Mouse (Mus musculus) hindbrain, embryonic 10.5 days (tissue): Measurements from ENCODE around the gene Eme1. TPM values are rescaled to one million over a fixed set of nuclear protein-coding genes. Genes with fewer than 3 reads are reported as not detected.

Experiments
- DNase-seq: peaks from one replicate; pipeline ENCODE4 v3.0.0-alpha.2; 2017; ENCODE audit warnings: low spot score
- H3K27ac ChIP-seq: fragments of 300-500 bp; sonication (generic); 2 replicates; pipeline ENCODE4 v1.5.1; 2016; ENCODE audit warnings: mild to moderate bottlenecking, moderate library complexity
- H3K27me3 ChIP-seq: fragments of 300-500 bp; sonication (generic); 2 replicates; pipeline ENCODE4 v1.6.1; 2016; ENCODE audit warnings: mild to moderate bottlenecking; ENCODE audit not compliant: poor library complexity, insufficient read depth, severe bottlenecking
- H3K36me3 ChIP-seq: fragments of 300-500 bp; sonication (generic); 2 replicates; pipeline ENCODE4 v1.6.1; 2016; ENCODE audit warnings: mild to moderate bottlenecking, moderate library complexity
- H3K4me1 ChIP-seq: fragments of 300-500 bp; sonication (generic); replicated peaks from 2 replicates; pipeline ENCODE4 v1.6.1; 2016; ENCODE audit warnings: mild to moderate bottlenecking
- H3K4me3 ChIP-seq: fragments of 300-500 bp; sonication (generic); 2 replicates; pipeline ENCODE4 v1.5.1; 2016; ENCODE audit warnings: mild to moderate bottlenecking, moderate library complexity
- H3K9me3 ChIP-seq: fragments of 300-500 bp; sonication (generic); 2 replicates; pipeline ENCODE4 v1.6.1; 2016; ENCODE audit warnings: mild to moderate bottlenecking, moderate library complexity
- WGBS: fragments of 180-500 bp; shearing (Covaris S2); methylation state at CpG from one replicate; pipeline ENCODE4 v1.1.7; 2016; 5-methylcytosine and 5-hydroxymethylcytosine counted together
- polyA plus RNA-seq: library from polyadenylated mRNA; unstranded; fragments of >200 nt; fragmentation: Nextera tagmentation; extraction: Ambion mirVana; gene quantifications from 2 replicates; pipeline ENCODE4 v1.2.1, GENCODE M21; 2016

The Eme1 gene
- polyA plus RNA-seq, 1 experiment from 2014 or later: 42.3 TPM

DNA sequence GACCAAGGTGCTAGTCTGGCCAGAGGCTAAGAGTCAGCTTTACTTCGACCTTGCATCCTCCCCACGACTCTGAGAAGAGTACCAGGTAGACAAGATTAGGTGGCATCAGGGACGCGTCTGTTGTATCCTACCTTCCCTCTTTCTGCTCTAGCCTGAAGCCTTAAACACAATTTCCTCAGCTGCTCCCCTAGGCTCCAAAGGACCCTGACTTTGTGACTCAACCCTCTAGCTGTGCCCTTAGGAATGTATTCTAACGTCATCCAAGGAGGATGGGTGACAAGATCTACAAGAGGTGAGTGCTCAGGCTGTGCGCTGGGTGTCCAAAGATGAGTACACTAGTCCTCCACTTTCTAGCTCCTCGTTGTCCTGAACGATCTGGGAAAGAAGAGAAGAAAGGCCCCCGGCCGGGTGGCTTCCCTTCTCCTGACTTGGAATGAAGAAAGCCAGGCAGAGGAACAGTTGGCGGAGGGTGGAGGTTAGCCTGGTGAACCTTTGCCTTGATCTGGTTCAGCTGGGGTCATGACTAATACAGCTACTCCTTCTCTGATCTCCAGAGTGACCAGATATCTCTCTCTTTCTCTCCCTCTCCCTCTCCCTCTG lies 51.3 kb downstream of the Eme1 start:
- Histone ChIP-seq H3K27ac (peak overlapping the region; percentile 81), H3K4me1 (peaks cover 26% of the 10 kb centered on the region), H3K36me3 (0 out of 2 replicates have a peak, but pooled peaks cover under 1% of the 10 kb centered on the region), H3K27me3 (peaks cover 19% of the 10 kb centered on the region; the same call in 1 of the 2 replicates), H3K4me3 (peak overlapping the region; percentile 56), H3K9me3 (no peaks in the 10 kb centered on the region)
- DNase-seq: no peak
- 64% methylated on average over 11 of the region's 11 CpGs for WGBS

DNA sequence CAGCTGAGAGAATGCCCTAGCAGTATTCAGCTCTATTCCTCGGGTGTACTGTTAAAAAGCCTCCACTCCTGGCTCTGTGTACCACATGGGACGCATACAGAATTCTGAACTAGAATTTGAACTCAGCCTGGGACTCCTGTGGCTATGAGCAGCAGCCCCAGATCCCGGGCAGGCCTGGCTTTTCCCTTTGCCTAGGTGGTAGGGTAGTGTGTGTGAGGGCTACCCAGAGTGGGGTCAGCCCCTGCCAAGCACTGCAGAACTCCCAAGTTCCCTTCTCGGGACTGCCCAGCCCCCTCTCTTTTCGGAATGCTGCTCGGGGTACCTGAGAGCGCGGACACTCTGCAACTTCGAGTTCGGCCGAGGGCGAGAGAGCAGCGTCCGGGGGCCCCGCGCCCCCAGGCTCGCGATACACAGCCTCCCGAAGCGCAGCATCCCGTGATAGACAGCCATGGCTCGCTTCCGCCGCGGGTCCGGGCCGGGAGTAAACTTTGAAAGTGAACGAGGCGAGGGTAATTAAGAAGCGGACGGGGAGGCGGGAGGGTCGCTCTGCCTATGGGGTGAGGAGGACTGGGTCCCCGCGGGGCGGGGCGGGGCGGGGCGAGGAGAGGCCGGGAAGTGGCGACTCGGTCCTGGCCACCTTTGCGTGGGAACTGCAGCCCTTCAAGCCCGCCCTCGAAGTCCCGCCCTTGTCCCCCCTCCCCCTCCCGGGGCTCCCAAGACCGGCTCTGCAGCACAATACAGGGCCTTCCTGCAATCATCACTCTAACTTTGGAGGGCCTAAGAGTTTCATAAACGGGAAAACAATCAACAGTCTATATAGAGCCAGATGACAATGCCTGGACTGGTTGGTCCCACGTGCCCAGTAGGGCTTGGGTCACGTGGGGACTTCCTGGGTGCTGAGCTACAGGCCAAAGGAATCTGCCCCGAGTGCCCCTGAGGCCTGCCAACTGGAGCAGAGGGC lies 52.2 kb downstream of the Eme1 start, which contains the start of gene Acsf2:
Acsf2 (minus strand) TSS at position 551 of the 961 bp plus-strand sequence.
- 2% methylated on average over 52 of the region's 52 CpGs for WGBS
- Histone ChIP-seq H3K4me1 (peaks cover 26% of the 10 kb centered on the region), H3K27ac (peak within 1 kb of the TSS; percentile 81), H3K36me3 (0 out of 2 replicates have a peak, but pooled peaks cover 4% of the 10 kb centered on the region), H3K9me3 (no peaks in the 10 kb centered on the region), H3K4me3 (peak within 1 kb of the TSS; percentile 56), H3K27me3 (peaks cover 19% of the 10 kb centered on the region; the same call in 1 of the 2 replicates)
- peak; percentile 89 for DNase-seq

DNA sequence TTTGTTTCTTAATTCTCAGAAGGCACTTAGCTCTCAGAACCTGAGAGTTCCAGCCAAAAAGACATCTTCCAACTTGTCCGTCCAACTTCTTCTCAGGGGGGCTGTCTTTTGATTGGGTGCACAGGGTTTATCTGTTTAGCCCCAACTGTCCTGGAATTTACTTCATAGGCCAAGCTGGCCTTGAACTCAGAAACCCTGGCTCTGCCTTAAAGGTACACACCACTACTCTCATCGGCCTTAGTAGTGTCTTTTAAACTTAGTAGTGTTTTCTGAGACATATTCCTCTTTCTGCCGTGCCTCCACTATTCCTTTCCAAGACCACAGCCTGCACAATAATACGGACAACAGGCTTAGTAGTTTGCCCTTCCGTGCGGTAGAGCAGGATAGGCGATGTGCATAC lies 53.3 kb downstream of the Eme1 start:
- no peaks in the 10 kb centered on the region for H3K9me3 ChIP-seq
- H3K27ac ChIP-seq: no peak overlapping the region
- 0 out of 2 replicates have a peak, but pooled peaks cover 4% of the 10 kb centered on the region for H3K36me3 ChIP-seq
- 91% methylated on average over 7 of the region's 7 CpGs for WGBS
- peaks cover 26% of the 10 kb centered on the region for H3K4me1 ChIP-seq
- peaks cover 19% of the 10 kb centered on the region; the same call in 1 of the 2 replicates for H3K27me3 ChIP-seq
- no peak for DNase-seq
- peak overlapping the region; percentile 56 for H3K4me3 ChIP-seq

DNA sequence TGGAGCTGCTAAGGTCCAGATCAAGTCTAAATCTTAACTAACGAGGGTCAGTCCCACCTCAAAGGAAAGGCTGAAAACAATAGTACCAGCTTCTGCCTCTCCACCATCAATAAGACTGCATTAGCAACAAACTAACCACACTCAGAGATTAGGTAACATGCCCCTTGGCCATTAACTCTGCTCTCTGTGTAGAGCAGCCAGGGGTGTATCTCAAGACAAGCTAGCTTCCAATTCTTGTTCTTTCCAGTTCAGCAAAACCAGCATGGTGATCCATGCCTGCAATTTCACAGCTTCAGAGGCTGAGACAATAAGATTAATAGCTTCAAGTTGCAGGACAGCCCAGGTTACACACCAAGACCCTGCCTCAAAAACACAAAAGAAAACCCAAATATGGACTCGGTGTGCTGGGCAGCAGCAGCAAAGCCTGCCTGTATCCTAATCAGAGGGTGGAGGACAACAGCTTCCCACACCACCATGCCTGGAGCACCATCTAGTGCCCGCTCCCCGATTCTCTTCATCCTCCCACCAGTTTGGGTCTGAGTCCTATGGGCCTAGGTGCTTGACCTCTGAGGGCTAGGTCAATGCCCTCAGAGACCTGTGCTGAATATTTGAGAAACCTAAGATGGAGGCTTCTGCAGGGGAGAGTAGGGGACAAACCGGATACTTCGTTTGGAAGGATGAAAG lies 55.2 kb downstream of the Eme1 start:
- Histone ChIP-seq H3K9me3 (no peaks in the 10 kb centered on the region), H3K27ac (no peak overlapping the region), H3K4me1 (peaks cover 26% of the 10 kb centered on the region), H3K27me3 (peaks cover 19% of the 10 kb centered on the region; the same call in 1 of the 2 replicates), H3K4me3 (no peak overlapping the region), H3K36me3 (0 out of 2 replicates have a peak, but pooled peaks cover 4% of the 10 kb centered on the region)
- WGBS: 68% methylated on average over 6 of the region's 6 CpGs
- no peak for DNase-seq

DNA sequence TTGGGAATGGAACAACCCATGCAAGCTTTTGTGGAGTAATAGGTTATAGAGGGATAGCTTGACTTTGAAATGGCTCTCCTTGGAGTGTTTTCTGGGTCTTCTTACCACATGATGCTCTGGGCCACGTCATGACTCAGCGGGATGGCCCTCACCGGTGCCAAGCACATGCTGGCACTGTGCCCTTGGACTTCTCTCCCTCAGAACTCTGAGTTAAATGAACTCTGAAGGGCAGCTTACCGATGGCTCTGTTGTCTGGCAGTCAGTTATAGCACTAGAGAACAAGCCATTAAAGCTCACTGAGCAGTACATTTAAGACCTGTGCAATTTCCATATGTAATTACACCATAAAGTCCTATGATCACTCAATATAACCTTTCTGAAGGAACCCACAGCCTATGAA lies 56.4 kb downstream of the Eme1 start:
- Histone ChIP-seq H3K4me1 (peaks cover 22% of the 10 kb centered on the region), H3K27ac (no peak overlapping the region), H3K36me3 (0 out of 2 replicates have a peak, but pooled peaks cover 4% of the 10 kb centered on the region), H3K4me3 (no peak overlapping the region), H3K27me3 (0 out of 2 replicates have a peak, but pooled peaks cover 9% of the 10 kb centered on the region), H3K9me3 (no peaks in the 10 kb centered on the region)
- 96% methylated on average over 4 of the region's 4 CpGs for WGBS
- no peak for DNase-seq

DNA sequence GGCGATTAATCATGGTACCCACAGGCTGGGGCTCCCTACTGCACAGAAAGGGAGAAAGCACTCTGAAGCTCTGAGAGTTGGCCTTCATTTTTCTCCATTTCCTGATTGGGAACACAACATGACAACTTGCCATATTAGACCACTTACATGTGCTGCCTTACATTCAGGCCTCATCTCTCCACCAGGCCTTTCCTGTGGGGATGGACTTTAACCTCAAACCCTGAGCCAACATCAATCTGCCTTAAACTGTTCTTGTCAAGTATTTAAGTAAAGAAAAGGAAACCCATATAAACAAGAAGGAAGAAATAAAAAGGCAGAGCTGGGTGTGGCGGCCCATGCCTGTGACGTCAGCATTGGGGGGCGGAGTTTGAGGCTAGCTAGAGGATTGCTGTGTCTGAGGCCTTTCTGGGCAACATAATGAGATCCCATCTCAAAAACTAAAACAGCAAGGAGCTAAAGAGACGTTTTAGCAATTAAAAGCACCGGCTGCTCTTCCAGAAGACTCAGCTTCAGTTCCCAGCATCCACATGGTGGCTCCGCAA lies 57.4 kb downstream of the Eme1 start:
- no peak overlapping the region for H3K4me3 ChIP-seq
- H3K4me1 ChIP-seq: peaks cover 19% of the 10 kb centered on the region
- 0 out of 2 replicates have a peak, but pooled peaks cover 4% of the 10 kb centered on the region for H3K36me3 ChIP-seq
- DNase-seq: no peak
- H3K27ac ChIP-seq: no peak overlapping the region
- no peaks in the 10 kb centered on the region for H3K9me3 ChIP-seq
- WGBS: 71% methylated on average over 7 of the region's 7 CpGs
- 0 out of 2 replicates have a peak, but pooled peaks cover 6% of the 10 kb centered on the region for H3K27me3 ChIP-seq

Other genes starting within 250 kb of the Eme1 start
- 5.3 and 7.7 TPM in 2 replicates for gene Cacna1g, start 179.8 kb downstream of the Eme1 start, polyA plus RNA-seq
- 0.05 TPM in 1 of 2 replicates, not detected in the other for gene Spata20, start 167.8 kb downstream of the Eme1 start, polyA plus RNA-seq
- gene Epn3, start 154.0 kb downstream of the Eme1 start, polyA plus RNA-seq: 1.7 and 1.9 TPM in 2 replicates
- gene Mycbpap, start 132.2 kb downstream of the Eme1 start, polyA plus RNA-seq: 3.9 and 4.6 TPM in 2 replicates
- gene Rsad1, start 104.7 kb downstream of the Eme1 start, polyA plus RNA-seq: 3.6 and 4.3 TPM in 2 replicates
- gene Chad, start 88.9 kb downstream of the Eme1 start, polyA plus RNA-seq: 0.19 and 0.29 TPM in 2 replicates
- gene Acsf2, start 52.1 kb downstream of the Eme1 start, polyA plus RNA-seq: 3.7 and 4.5 TPM in 2 replicates
- gene Lrrc59, start 24.2 kb downstream of the Eme1 start, polyA plus RNA-seq: 274 and 275 TPM in 2 replicates
- 133 and 157 TPM in 2 replicates for gene Mrpl27, start 197 bp downstream of the Eme1 start, polyA plus RNA-seq
- gene Xylt2, start 23.6 kb upstream of the Eme1 start, polyA plus RNA-seq: 13.9 and 16.7 TPM in 2 replicates
- gene Gm11541, start 50.5 kb upstream of the Eme1 start, polyA plus RNA-seq: not detected in 2 replicates
- 0.30 TPM in 1 of 2 replicates, not detected in the other for gene Cdc34b, start 87.8 kb upstream of the Eme1 start, polyA plus RNA-seq
- gene Tmem92, start 128.7 kb upstream of the Eme1 start, polyA plus RNA-seq: not detected in 2 replicates